Mouse (Mus musculus) cerebellum, adult (tissue): Measurements from ENCODE around the gene Syngr1.

ENCODE experiments used
- ATAC-seq: cut with Nextera tagmentation; 2 replicates; pipeline ENCODE4 v1.9.2; 2017; ENCODE audit warnings: mild to moderate bottlenecking, moderate library complexity, mixed read lengths; ENCODE audit not compliant: insufficient number of reproducible peaks, low FRiP score, low TSS enrichment

The Syngr1 gene

GRCm38 (mm10) chr15:80087406-80088012 is 3.6 kb upstream of the Syngr1 start:
- no peak for ATAC-seq

- ATAC-seq: no peak
Observed at GRCm38 (mm10) chr15:80088637-80089036, 2.5 kb upstream of the Syngr1 start.

GRCm38 (mm10) chr15:80090155-80090554 is 979 bp upstream of the Syngr1 start:
- ATAC-seq: no peak

- no peak for ATAC-seq
Observed at GRCm38 (mm10) chr15:80090741-80091120, 403 bp upstream of the Syngr1 start.

- no peak for ATAC-seq
Observed at GRCm38 (mm10) chr15:80092041-80092441, 907 bp downstream of the Syngr1 start.

- ATAC-seq: peak; percentile 56
Observed at GRCm38 (mm10) chr15:80092599-80092998, 1.5 kb downstream of the Syngr1 start.

- ATAC-seq: no peak
Observed at GRCm38 (mm10) chr15:80094201-80094600, 3.1 kb downstream of the Syngr1 start.

GRCm38 (mm10) chr15:80095596-80095995 is 4.5 kb downstream of the Syngr1 start:
- ATAC-seq: no peak

- no peak for ATAC-seq
Observed at GRCm38 (mm10) chr15:80096406-80096805, 5.3 kb downstream of the Syngr1 start.

- no peak for ATAC-seq
Observed at GRCm38 (mm10) chr15:80096946-80097881, 6.1 kb downstream of the Syngr1 start.

- no peak for ATAC-seq
Observed at GRCm38 (mm10) chr15:80097999-80098461, 6.9 kb downstream of the Syngr1 start.

- ATAC-seq: no peak
Observed at GRCm38 (mm10) chr15:80098809-80099208, 7.7 kb downstream of the Syngr1 start.

GRCm38 (mm10) chr15:80099477-80099876 is 8.3 kb downstream of the Syngr1 start:
- ATAC-seq: no peak

GRCm38 (mm10) chr15:80100196-80100595 is 9.1 kb downstream of the Syngr1 start:
- ATAC-seq: no peak

- ATAC-seq: peak; percentile 21; the same call in 1 of the 2 replicates
Observed at GRCm38 (mm10) chr15:80100871-80101270, 9.7 kb downstream of the Syngr1 start.

GRCm38 (mm10) chr15:80101503-80101902 is 10.4 kb downstream of the Syngr1 start:
- ATAC-seq: no peak

GRCm38 (mm10) chr15:80102495-80102894 is 11.4 kb downstream of the Syngr1 start:
- ATAC-seq: no peak

- no peak for ATAC-seq
Observed at GRCm38 (mm10) chr15:80105490-80106410, 14.6 kb downstream of the Syngr1 start.

- ATAC-seq: no peak
Observed at GRCm38 (mm10) chr15:80107143-80107542, 16.0 kb downstream of the Syngr1 start.

- no peak for ATAC-seq
Observed at GRCm38 (mm10) chr15:80107575-80107974, 16.4 kb downstream of the Syngr1 start.
